Mouse (Mus musculus): ENCODE results near the gene Pear1. TPM values are rescaled to one million over a fixed set of nuclear protein-coding genes. Genes with fewer than 3 reads are reported as not detected.

Pear1 gene
- polyA plus RNA-seq, 1 experiment from 2014 or later, result 12.3 TPM

- H3K9me3 ChIP-seq (replicated peaks), result no peaks in the 10 kb centered on the region
- H3K4me1 ChIP-seq, result no peaks in the 10 kb centered on the region
- DNase-seq (ENCODE audit: low spot score), result no peak
- H3K27me3 ChIP-seq (ENCODE audit: low read depth, poor library complexity, severe bottlenecking), result no peaks in the 10 kb centered on the region
- 74% methylated on average over 5 of the region's 5 CpGs for WGBS
- H3K4me3 ChIP-seq, result no peak overlapping the region
- H3K27ac ChIP-seq (replicated peaks), result no peak overlapping the region
- H3K36me3 ChIP-seq, result no peaks in the 10 kb centered on the region
These were observed 9.4 kb upstream of the Pear1 start for GRCm38 (mm10) chr3:87833482-87833881.

DNA sequence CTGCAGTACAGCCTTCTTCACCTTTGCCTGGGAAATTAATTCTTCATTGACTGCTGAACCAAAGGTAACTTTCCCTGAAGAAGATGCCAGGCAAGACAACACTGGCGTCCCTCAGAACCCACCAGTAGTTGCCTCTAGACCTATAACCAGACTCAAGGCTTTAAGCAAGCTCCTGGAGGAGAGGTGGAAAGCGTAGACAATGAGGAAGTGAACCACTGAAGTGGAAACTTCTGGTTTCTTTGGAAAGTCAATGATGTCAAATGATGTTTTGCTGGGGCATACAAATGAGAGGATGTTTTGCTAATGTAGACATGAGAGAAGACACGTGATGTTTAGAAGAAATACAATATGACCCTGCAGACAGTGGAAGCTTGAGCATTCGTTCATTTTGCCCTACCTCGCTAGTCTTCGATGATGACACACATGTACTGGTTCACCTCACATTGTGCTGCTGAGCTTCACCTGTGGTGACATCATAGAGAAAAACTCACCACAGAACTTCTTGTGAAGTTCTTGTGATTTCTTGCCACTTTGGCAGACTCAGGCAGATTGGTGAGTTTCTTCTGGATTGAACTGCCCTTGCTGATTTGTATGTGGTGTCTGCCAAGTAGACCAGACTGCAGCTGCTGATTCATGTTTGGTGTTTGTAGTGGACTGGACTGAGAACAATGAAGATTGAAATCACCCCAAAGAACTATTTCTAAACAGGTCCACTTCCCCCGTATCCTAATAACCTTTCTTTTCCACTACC lies 8.2 kb upstream of the Pear1 start:
- no peak overlapping the region for H3K4me3 ChIP-seq
- no peaks in the 10 kb centered on the region for H3K9me3 ChIP-seq (replicated peaks)
- DNase-seq (ENCODE audit: low spot score), result no peak
- H3K27ac ChIP-seq (replicated peaks), result no peak overlapping the region
- no peaks in the 10 kb centered on the region for H3K36me3 ChIP-seq
- H3K4me1 ChIP-seq, result no peaks in the 10 kb centered on the region
- 86% methylated on average over 7 of the region's 7 CpGs for WGBS
- no peaks in the 10 kb centered on the region for H3K27me3 ChIP-seq (ENCODE audit: low read depth, poor library complexity, severe bottlenecking)

DNA sequence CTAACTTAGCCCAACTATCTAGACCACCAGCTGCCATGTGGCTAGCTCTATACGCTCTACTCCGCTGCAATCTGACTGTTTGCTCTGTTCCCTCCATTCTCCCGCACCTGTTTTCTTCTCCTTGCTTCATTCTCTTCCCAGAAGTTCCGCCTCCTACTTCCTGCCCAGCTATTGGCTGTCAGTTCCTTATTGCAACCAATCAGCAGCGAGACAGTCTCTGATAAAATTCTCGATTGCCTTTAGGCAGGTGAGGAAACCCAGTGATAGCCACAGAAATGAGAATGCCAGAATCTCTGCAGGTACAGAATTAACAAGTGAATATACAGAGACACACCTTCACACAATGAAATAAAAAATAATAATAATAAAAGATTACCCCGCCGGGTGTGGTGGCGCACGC lies 4.9 kb upstream of the Pear1 start:
- Histone ChIP-seq H3K4me3 (no peak overlapping the region), H3K27ac (replicated peaks) (no peak overlapping the region), H3K9me3 (replicated peaks) (no peaks in the 10 kb centered on the region), H3K4me1 (no peaks in the 10 kb centered on the region), H3K27me3 (ENCODE audit: low read depth, poor library complexity, severe bottlenecking) (no peaks in the 10 kb centered on the region), H3K36me3 (no peaks in the 10 kb centered on the region)
- 54% methylated on average over 10 of the region's 10 CpGs for WGBS
- DNase-seq (ENCODE audit: low spot score), result no peak

DNA sequence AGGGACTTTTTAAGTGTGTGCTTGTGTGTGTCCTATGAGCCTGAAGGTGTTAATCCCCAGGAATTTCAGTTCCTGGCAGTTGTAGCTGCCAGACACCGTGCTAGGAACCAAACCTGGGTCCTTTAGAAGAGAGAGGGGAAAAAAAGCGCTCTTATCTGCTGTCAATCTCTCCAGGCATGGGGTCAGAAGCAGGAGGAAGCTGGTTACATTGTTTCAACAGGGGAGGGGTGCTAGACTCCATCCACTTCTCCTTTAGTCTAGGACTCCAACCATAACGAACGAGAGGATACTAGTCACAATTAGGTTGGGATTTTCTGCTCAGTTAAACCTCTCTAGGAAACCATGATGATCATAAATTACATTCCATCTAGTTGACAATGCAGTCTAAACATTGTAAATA lies 4.3 kb upstream of the Pear1 start:
- Histone ChIP-seq H3K27ac (replicated peaks) (no peak overlapping the region), H3K4me1 (no peaks in the 10 kb centered on the region), H3K4me3 (no peak overlapping the region), H3K27me3 (ENCODE audit: low read depth, poor library complexity, severe bottlenecking) (no peaks in the 10 kb centered on the region), H3K9me3 (replicated peaks) (no peaks in the 10 kb centered on the region), H3K36me3 (no peaks in the 10 kb centered on the region)
- DNase-seq (ENCODE audit: low spot score), result no peak
- WGBS, result 66% methylated on average over 4 of the region's 4 CpGs

GRCm38 (mm10) chr3:87818226-87818625 lies 5.9 kb downstream of the Pear1 start:
- Histone ChIP-seq H3K9me3 (replicated peaks) (no peaks in the 10 kb centered on the region), H3K27ac (replicated peaks) (no peak overlapping the region), H3K27me3 (ENCODE audit: low read depth, poor library complexity, severe bottlenecking) (peaks cover 69% of the 10 kb centered on the region), H3K4me3 (no peak overlapping the region), H3K4me1 (peaks cover 19% of the 10 kb centered on the region), H3K36me3 (no peaks in the 10 kb centered on the region)
- DNase-seq (ENCODE audit: low spot score), result no peak
- 76% methylated on average over 12 of the region's 12 CpGs for WGBS

DNA sequence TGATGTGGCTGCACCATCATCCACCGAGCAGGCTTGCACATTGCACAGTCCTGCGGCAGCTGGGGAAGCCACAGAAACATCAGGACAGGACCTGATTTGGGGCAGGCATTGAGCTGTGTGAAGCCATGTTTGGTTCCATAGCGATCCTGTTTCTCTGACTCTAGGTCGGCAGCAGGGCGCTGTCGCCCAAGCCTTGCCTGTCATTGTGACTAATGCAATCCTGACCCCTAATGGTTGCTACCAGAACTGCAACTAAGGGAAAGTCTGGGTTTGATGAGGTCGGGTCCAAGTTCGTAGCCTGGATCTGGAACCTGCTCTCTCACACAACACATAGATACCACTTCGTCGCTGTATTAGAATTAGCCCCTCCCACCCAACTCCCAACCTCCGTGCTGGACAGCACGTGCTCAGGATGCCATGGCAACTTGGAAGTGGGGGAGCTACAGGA lies 7.4 kb downstream of the Pear1 start:
- peaks cover 81% of the 10 kb centered on the region for H3K27me3 ChIP-seq (ENCODE audit: low read depth, poor library complexity, severe bottlenecking)
- peaks cover 19% of the 10 kb centered on the region for H3K4me1 ChIP-seq
- peak; percentile 72 for DNase-seq (ENCODE audit: low spot score)
- H3K9me3 ChIP-seq (replicated peaks), result no peaks in the 10 kb centered on the region
- H3K4me3 ChIP-seq, result no peak overlapping the region
- H3K27ac ChIP-seq (replicated peaks), result no peak overlapping the region
- 9% methylated on average over 12 of the region's 12 CpGs for WGBS
- no peaks in the 10 kb centered on the region for H3K36me3 ChIP-seq

- Histone ChIP-seq H3K27ac (replicated peaks) (no peak overlapping the region), H3K36me3 (no peaks in the 10 kb centered on the region), H3K27me3 (ENCODE audit: low read depth, poor library complexity, severe bottlenecking) (peaks cover 86% of the 10 kb centered on the region), H3K4me3 (no peak overlapping the region), H3K4me1 (peaks cover 19% of the 10 kb centered on the region), H3K9me3 (replicated peaks) (no peaks in the 10 kb centered on the region)
- 66% methylated on average over 6 of the region's 6 CpGs for WGBS
- no peak for DNase-seq (ENCODE audit: low spot score)
These were observed 7.9 kb downstream of the Pear1 start for GRCm38 (mm10) chr3:87816166-87816565.

DNA sequence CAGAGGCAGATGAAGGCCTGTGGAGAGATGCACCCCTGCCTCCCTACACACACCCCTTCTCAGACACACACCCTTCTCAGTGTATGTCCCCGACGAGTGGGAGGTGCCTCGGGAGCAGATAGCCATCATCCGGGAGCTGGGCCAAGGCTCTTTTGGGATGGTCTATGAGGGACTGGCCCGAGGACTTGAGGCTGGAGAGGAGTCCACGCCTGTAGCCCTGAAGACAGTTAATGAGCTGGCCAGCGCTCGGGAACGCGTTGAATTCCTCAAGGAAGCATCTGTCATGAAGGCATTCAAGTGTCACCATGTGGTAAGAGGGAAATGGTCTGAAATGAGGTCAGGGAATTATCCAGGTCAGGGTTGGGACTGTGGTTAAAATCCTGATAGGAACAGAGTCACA lies 11.2 kb downstream of the Pear1 start:
- H3K4me1 ChIP-seq, result peaks cover 21% of the 10 kb centered on the region
- no peak for DNase-seq (ENCODE audit: low spot score)
- H3K27me3 ChIP-seq (ENCODE audit: low read depth, poor library complexity, severe bottlenecking), result peaks cover 100% of the 10 kb centered on the region
- no peak overlapping the region for H3K4me3 ChIP-seq
- H3K9me3 ChIP-seq (replicated peaks), result no peaks in the 10 kb centered on the region
- no peak overlapping the region for H3K27ac ChIP-seq (replicated peaks)
- 74% methylated on average over 10 of the region's 10 CpGs for WGBS
- no peaks in the 10 kb centered on the region for H3K36me3 ChIP-seq

GRCm38 (mm10) chr3:87812413-87812812 lies 11.7 kb downstream of the Pear1 start:
- WGBS, result 77% methylated on average over 4 of the region's 4 CpGs
- H3K27me3 ChIP-seq (ENCODE audit: low read depth, poor library complexity, severe bottlenecking), result peaks cover 100% of the 10 kb centered on the region

GRCm38 (mm10) chr3:87811297-87811696 lies 12.8 kb downstream of the Pear1 start:
- no peak overlapping the region for H3K4me3 ChIP-seq
- peaks cover 100% of the 10 kb centered on the region for H3K27me3 ChIP-seq (ENCODE audit: low read depth, poor library complexity, severe bottlenecking)
- no peak for DNase-seq (ENCODE audit: low spot score)
- H3K4me1 ChIP-seq, result peaks cover 15% of the 10 kb centered on the region
- no peaks in the 10 kb centered on the region for H3K9me3 ChIP-seq (replicated peaks)
- H3K36me3 ChIP-seq, result no peaks in the 10 kb centered on the region
- H3K27ac ChIP-seq (replicated peaks), result no peak overlapping the region
- 84% methylated on average over 8 of the region's 8 CpGs for WGBS

More at GRCm38 (mm10) chr3:87812413-87812812, 11.7 kb downstream of the Pear1 start:
- Histone ChIP-seq H3K9me3 (replicated peaks) (no peaks in the 10 kb centered on the region), H3K4me1 (peaks cover 21% of the 10 kb centered on the region), H3K27ac (replicated peaks) (no peak overlapping the region), H3K4me3 (no peak overlapping the region), H3K36me3 (no peaks in the 10 kb centered on the region)
- DNase-seq (ENCODE audit: low spot score), result no peak

GRCm38 (mm10) chr3:87809322-87809962 lies 14.7 kb downstream of the Pear1 start:
- Histone ChIP-seq H3K27ac (replicated peaks) (no peak overlapping the region), H3K36me3 (no peaks in the 10 kb centered on the region), H3K4me1 (peaks cover 15% of the 10 kb centered on the region), H3K27me3 (ENCODE audit: low read depth, poor library complexity, severe bottlenecking) (peaks cover 100% of the 10 kb centered on the region), H3K4me3 (peak overlapping the region; percentile 40), H3K9me3 (replicated peaks) (no peaks in the 10 kb centered on the region)
- no peak for DNase-seq (ENCODE audit: low spot score)
- WGBS, result 3% methylated on average over 28 of the region's 28 CpGs

DNA sequence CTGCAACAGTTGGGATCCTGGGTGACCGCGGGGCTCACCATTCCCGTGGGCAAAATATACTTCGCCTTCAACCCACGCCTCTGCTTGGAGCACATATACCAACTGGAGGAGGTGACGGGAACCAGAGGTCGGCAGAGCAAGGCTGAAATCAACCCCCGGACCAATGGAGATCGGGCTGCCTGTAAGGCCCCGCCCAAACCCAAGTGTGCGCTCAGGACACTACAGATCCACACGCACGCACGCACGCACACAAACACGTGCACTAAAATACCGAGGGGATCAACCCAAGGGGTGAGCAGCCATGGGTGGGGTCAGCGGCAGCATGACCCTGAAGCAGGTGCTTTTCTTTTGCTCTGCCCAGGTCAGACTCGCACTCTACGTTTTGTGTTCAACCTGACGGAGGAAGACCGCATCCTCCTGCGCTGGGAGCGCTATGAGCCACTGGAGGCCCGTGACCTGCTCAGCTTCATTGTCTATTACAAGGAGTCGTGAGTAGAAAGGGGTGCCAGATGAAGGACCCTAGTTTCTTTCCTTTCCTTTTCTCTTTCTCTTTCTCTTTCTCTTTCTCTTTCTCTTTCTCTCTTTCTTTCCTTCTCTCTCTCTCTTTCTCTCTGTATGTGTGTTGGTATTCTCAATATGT lies 19.9 kb downstream of the Pear1 start:
- H3K27ac ChIP-seq (replicated peaks), result no peak overlapping the region
- peaks cover 15% of the 10 kb centered on the region for H3K4me1 ChIP-seq
- peaks cover 100% of the 10 kb centered on the region for H3K27me3 ChIP-seq (ENCODE audit: low read depth, poor library complexity, severe bottlenecking)
- WGBS, result 4% methylated on average over 26 of the region's 26 CpGs
- H3K9me3 ChIP-seq (replicated peaks), result no peaks in the 10 kb centered on the region
- H3K36me3 ChIP-seq, result no peaks in the 10 kb centered on the region
- DNase-seq (ENCODE audit: low spot score), result no peak
- peak overlapping the region; percentile 42 for H3K4me3 ChIP-seq

DNA sequence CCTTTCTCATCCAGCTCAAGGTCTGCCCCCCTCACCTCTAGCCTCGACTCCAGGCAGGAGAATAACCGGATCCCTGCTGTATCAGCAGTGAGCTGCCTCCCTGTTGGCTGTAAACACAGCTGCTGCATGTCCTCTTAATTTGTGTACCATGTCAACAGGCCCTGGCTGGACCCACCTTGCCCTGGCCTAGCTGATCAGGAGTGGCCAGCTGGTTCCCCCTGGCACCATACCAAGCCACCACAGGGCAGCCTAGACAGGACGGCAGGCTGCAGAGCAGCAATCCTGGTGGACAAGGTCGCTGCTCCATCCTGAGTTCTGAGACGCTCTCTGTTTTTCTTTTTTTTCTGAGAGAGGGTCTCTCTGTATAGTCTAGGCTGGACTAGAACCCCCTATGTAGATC lies 22.4 kb downstream of the Pear1 start:
- no peaks in the 10 kb centered on the region for H3K9me3 ChIP-seq (replicated peaks)
- H3K4me3 ChIP-seq, result no peak overlapping the region
- H3K27ac ChIP-seq (replicated peaks), result no peak overlapping the region
- H3K27me3 ChIP-seq (ENCODE audit: low read depth, poor library complexity, severe bottlenecking), result peaks cover 100% of the 10 kb centered on the region
- H3K36me3 ChIP-seq, result no peaks in the 10 kb centered on the region
- peaks cover 35% of the 10 kb centered on the region for H3K4me1 ChIP-seq
- no peak for DNase-seq (ENCODE audit: low spot score)
- 60% methylated on average over 5 of the region's 5 CpGs for WGBS

Data from midbrain, embryonic 10.5 days (tissue).